Mouse (Mus musculus) CH12.LX (cell line): ENCODE results near the gene Lrrc8c. TPM values are rescaled to one million over a fixed set of nuclear protein-coding genes. Genes with fewer than 3 reads are reported as not detected.

ENCODE experiments used
- DNase-seq: peaks from one replicate; pipeline ENCODE4 v3.0.0-alpha.2; 2013; ENCODE audit errors: extremely low read depth
- H3K27ac ChIP-seq: 2 replicates; pipeline ENCODE4 v1.5.1; 2012; ENCODE audit warnings: low read depth, mild to moderate bottlenecking, control low read depth, moderate library complexity; ENCODE audit not compliant: insufficient read depth
- H3K27me3 ChIP-seq: replicated peaks from 2 replicates; pipeline ENCODE3; 2012; ENCODE audit warnings: inconsistent platforms
- H3K36me3 ChIP-seq, 2 experiments: replicated peaks in 1 of 2; 2 replicates each; pipeline versions ENCODE3 to v1.6.1; 2012; ENCODE audit warnings: inconsistent platforms in 1 of 2, low read length in 1 of 2, mild to moderate bottlenecking in 1 of 2, mixed read lengths in 1 of 2, moderate library complexity in 1 of 2; ENCODE audit not compliant: control insufficient read depth in 1 of 2, insufficient read depth in 1 of 2
- H3K4me1 ChIP-seq, 2 experiments: 2 replicates each; pipeline ENCODE4 v1.6.1; 2012; ENCODE audit warnings: inconsistent platforms in 1 of 2, moderate library complexity in 1 of 2; ENCODE audit not compliant: insufficient read depth in 2 of 2, control insufficient read depth in 1 of 2
- H3K4me2 ChIP-seq: 2 replicates; pipeline ENCODE4 v1.6.1; 2012; ENCODE audit warnings: low read depth, mild to moderate bottlenecking, control low read depth; ENCODE audit not compliant: poor library complexity, insufficient read depth, severe bottlenecking
- H3K4me3 ChIP-seq, 3 experiments: fragments of 150-350 bp in 1 of 3; sonication (generic) in 1 of 3; replicated peaks in 1 of 3; 2 replicates each; pipeline versions ENCODE3 to v1.5.1; 2011 to 2012; ENCODE audit warnings: low read depth in 2 of 3, low read length in 2 of 3, mild to moderate bottlenecking in 2 of 3, moderate library complexity in 2 of 3, control low read depth in 1 of 3, improper control_type of control experiment in 1 of 3, inconsistent platforms in 1 of 3, mixed read lengths in 1 of 3; ENCODE audit not compliant: poor library complexity in 1 of 3
- H3K79me2 ChIP-seq: replicated peaks from 2 replicates; pipeline ENCODE4 v1.6.1; 2012; ENCODE audit warnings: mild to moderate bottlenecking, moderate library complexity; ENCODE audit not compliant: control insufficient read depth, poor library complexity, insufficient read depth, severe bottlenecking; ENCODE audit errors: extremely low read depth
- H3K9ac ChIP-seq: 2 replicates; pipeline ENCODE4 v1.6.1; 2012; ENCODE audit warnings: low read depth, mild to moderate bottlenecking, control low read depth, moderate library complexity; ENCODE audit not compliant: insufficient read depth
- H3K9me3 ChIP-seq: replicated peaks from 2 replicates; pipeline ENCODE3; 2012; ENCODE audit warnings: low read length, inconsistent platforms, mixed read lengths
- ELF1 ChIP-seq: IDR thresholded peaks from 2 replicates; pipeline ENCODE4 v1.6.1; 2014; ENCODE audit warnings: low read depth, mild to moderate bottlenecking, inconsistent platforms, low read length, improper control_type of control experiment
- EP300 ChIP-seq: IDR thresholded peaks from 2 replicates; pipeline ENCODE4 v1.6.1; 2011; ENCODE audit warnings: low read length, improper control_type of control experiment
- GABPA ChIP-seq: IDR thresholded peaks from 2 replicates; pipeline ENCODE4 v1.6.1; 2012; ENCODE audit warnings: low read depth, low read length, improper control_type of control experiment, inconsistent platforms; ENCODE audit not compliant: insufficient replicate concordance
- HCFC1 ChIP-seq: IDR thresholded peaks from 2 replicates; pipeline ENCODE4 v1.6.1; 2012; ENCODE audit warnings: low read depth, mild to moderate bottlenecking, inconsistent platforms, low read length, improper control_type of control experiment
- IRF4 ChIP-seq: IDR thresholded peaks from 2 replicates; pipeline ENCODE4 v1.6.1; 2014; ENCODE audit warnings: low read depth, mild to moderate bottlenecking, inconsistent platforms, low read length, improper control_type of control experiment
- JUN ChIP-seq: IDR thresholded peaks from 2 replicates; pipeline ENCODE4 v1.6.1; 2011; ENCODE audit warnings: low read depth, mild to moderate bottlenecking, low read length, improper control_type of control experiment, moderate library complexity; ENCODE audit not compliant: insufficient read depth
- JUND ChIP-seq: conservative IDR thresholded peaks from 2 replicates; pipeline ENCODE4 v1.6.1; 2011; ENCODE audit warnings: low read depth, low read length, improper control_type of control experiment
- MAX ChIP-seq: IDR thresholded peaks from 2 replicates; pipeline ENCODE4 v1.6.1; 2011; ENCODE audit warnings: low read length, improper control_type of control experiment
- NELFE ChIP-seq: IDR thresholded peaks from 2 replicates; pipeline ENCODE4 v1.6.1; 2011; ENCODE audit warnings: low read depth, low read length, improper control_type of control experiment
- PAX5 ChIP-seq: IDR thresholded peaks from 2 replicates; pipeline ENCODE4 v1.6.1; 2012; ENCODE audit warnings: low read length, inconsistent platforms, mixed read lengths
- POLR2A ChIP-seq: IDR thresholded peaks from 2 replicates; pipeline ENCODE4 v1.6.1; 2011; ENCODE audit warnings: low read depth, mild to moderate bottlenecking, improper control_type of control experiment, low read length
- SIN3A ChIP-seq: IDR thresholded peaks from 2 replicates; pipeline ENCODE4 v1.6.1; 2012; ENCODE audit warnings: low read length, improper control_type of control experiment, inconsistent platforms
- SMC3 ChIP-seq: IDR thresholded peaks from 2 replicates; pipeline ENCODE4 v1.6.1; 2011; ENCODE audit warnings: low read depth, low read length, improper control_type of control experiment
- TBP ChIP-seq: conservative IDR thresholded peaks from 2 replicates; pipeline ENCODE4 v1.6.1; 2011; ENCODE audit warnings: low read depth, low read length, improper control_type of control experiment
- TCF12 ChIP-seq: IDR thresholded peaks from 2 replicates; pipeline ENCODE4 v1.6.1; 2014; ENCODE audit warnings: low read depth, mild to moderate bottlenecking, inconsistent platforms, low read length, improper control_type of control experiment
- UBTF ChIP-seq: IDR thresholded peaks from 2 replicates; pipeline ENCODE4 v1.6.1; 2012; ENCODE audit warnings: low read depth, mild to moderate bottlenecking, inconsistent platforms, low read length, improper control_type of control experiment, moderate library complexity
- USF2 ChIP-seq: conservative IDR thresholded peaks from 2 replicates; pipeline ENCODE4 v1.6.1; 2011; ENCODE audit warnings: low read depth, low read length, improper control_type of control experiment
- ZMIZ1 ChIP-seq: IDR thresholded peaks from 2 replicates; pipeline ENCODE4 v1.6.1; 2012; ENCODE audit warnings: low read depth, mild to moderate bottlenecking, inconsistent platforms, low read length, improper control_type of control experiment
- dilution Hi-C: fragments of 300-500 bp; cut with MboI; formaldehyde crosslinking; loops from 2 replicates; pipeline ENCODE4 v1.14.3; 2020; ENCODE audit warnings: low sequenced_read_pairs; ENCODE audit not compliant: extremely low pct_unique_long_range_greater_than_20kb, extremely low pct_ligation_motif_present
- in situ Hi-C: fragments of 300-500 bp; cut with MboI; formaldehyde crosslinking; loops from 3 replicates; pipeline ENCODE4 v1.14.3; 2019; ENCODE audit warnings: low sequenced_read_pairs, low pct_ligation_motif_present, low pct_unique_long_range_greater_than_20kb, mixed read lengths
- polyA plus RNA-seq: library from polyadenylated mRNA; unstranded; fragments of >175 nt; gene quantifications from 2 replicates; pipeline ENCODE4 v1.2.1, GENCODE M21; 2012; ENCODE audit warnings: low read depth; ENCODE audit not compliant: insufficient read length
- total RNA-seq, 2 experiments: library from RNA; depleted of rRNA; stranded (reverse); fragments of 300-350 nt in 1 of 2; fragments of >200 nt in 1 of 2; gene quantifications; 2 replicates each; pipeline ENCODE4 v1.2.3; 2012 to 2014

Gene Lrrc8c
- total and polyA plus RNA-seq, 3 experiments, result 3.3 to 10.3 (median 5.9) TPM

- in situ Hi-C loops, result no loop called here
- no peak overlapping the region for H3K9ac ChIP-seq
- H3K9me3 ChIP-seq, result peaks cover 8% of the 10 kb centered on the region
- no peak overlapping the region for H3K27ac ChIP-seq
- TF ChIP-seq SMC3 (no peak), JUND (no peak), TCF12 (no peak), HCFC1 (no peak), PAX5 (no peak), TBP (no peak), NELFE (no peak), ELF1 (no peak), IRF4 (no peak), SIN3A (no peak), UBTF (no peak), MAX (no peak), EP300 (no peak), ZMIZ1 (no peak), USF2 (no peak)
- no peaks in the 10 kb centered on the region for H3K27me3 ChIP-seq
- peaks cover 10 to 26% of the 10 kb centered on the region in 2 experiments for H3K4me1 ChIP-seq
- no peak overlapping the region for H3K4me2 ChIP-seq
- H3K4me3 ChIP-seq, result no peak overlapping the region
- no peak for DNase-seq
- peaks cover 0 to 24% of the 10 kb centered on the region in 2 experiments for H3K36me3 ChIP-seq
- H3K79me2 ChIP-seq, result no peaks in the 10 kb centered on the region
- dilution Hi-C loops, result no loop called here
Measured at GRCm38 (mm10) chr5:105556291-105556690, 37.1 kb downstream of the Lrrc8c start.

GRCm38 (mm10) chr5:105557346-105557745 lies 38.2 kb downstream of the Lrrc8c start:
- Histone ChIP-seq H3K4me3 (no peak overlapping the region), H3K27me3 (no peaks in the 10 kb centered on the region), H3K9ac (no peak overlapping the region), H3K79me2 (no peaks in the 10 kb centered on the region), H3K4me2 (no peak overlapping the region), H3K36me3 (peaks cover 0 to 18% of the 10 kb centered on the region in 2 experiments), H3K9me3 (peaks cover 8% of the 10 kb centered on the region), H3K27ac (no peak overlapping the region), H3K4me1 (peaks cover 10 to 26% of the 10 kb centered on the region in 2 experiments)
- dilution Hi-C loops, result no loop called here
- no peak for DNase-seq
- in situ Hi-C loops, result no loop called here
- TF ChIP-seq SMC3, result no peak
- no peak for TF ChIP-seq JUND
- TF ChIP-seq TCF12, result no peak
- no peak for TF ChIP-seq GABPA
- TF ChIP-seq NELFE, result no peak
- TF ChIP-seq JUN, result no peak
- TF ChIP-seq PAX5, result no peak
- no peak for TF ChIP-seq POLR2A
